Mouse (Mus musculus) frontal cortex, adult 2 months (tissue): ENCODE results near the gene Slc2a13. TPM values are rescaled to one million over a fixed set of nuclear protein-coding genes. Genes with fewer than 3 reads are reported as not detected.
A peak's percentile ranks its signal among the peaks of the same experiment; 100 is the strongest.

ENCODE experiments used
- DNase-seq, 2 experiments: peaks; one replicate each; pipeline ENCODE4 v3.0.0; 2022; ENCODE audit warnings: low spot score in 1 of 2; ENCODE audit errors: extremely low spot score in 1 of 2
- polyA plus RNA-seq: library from polyadenylated mRNA; depleted of rRNA; stranded (reverse); fragments of >200 nt; gene quantifications from 2 replicates; pipeline ENCODE4 v1.2.3, GENCODE M21; 2012

Gene Slc2a13
- polyA plus RNA-seq, 1 experiment, result 26.8 TPM

DNA sequence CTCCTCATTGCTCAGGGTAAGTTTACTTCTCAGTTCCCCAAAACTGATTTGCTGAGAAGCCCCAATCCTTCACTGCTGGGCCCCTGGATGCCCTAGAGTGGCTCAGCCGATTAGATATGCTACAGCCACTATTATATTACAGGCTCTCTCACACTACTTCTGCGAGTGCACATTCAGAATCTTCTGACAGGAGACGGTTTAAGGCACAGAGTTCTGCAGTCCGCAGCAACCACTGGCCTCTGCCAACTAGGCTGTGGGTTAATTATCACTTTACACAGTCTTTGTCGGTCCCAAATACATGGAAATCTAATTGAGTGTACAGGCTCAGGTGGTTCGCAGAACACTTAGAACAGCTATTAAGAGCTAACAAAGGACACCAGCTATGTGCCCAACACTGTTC is 69.8 kb downstream of the Slc2a13 start:
- DNase-seq, result no peak

- DNase-seq, result peak in 1 of 2 experiments; percentile 21
These were observed 70.4 kb downstream of the Slc2a13 start for GRCm38 (mm10) chr15:91502661-91503060.

GRCm38 (mm10) chr15:91502235-91502634 is 70.8 kb downstream of the Slc2a13 start:
- no peak for DNase-seq

DNA sequence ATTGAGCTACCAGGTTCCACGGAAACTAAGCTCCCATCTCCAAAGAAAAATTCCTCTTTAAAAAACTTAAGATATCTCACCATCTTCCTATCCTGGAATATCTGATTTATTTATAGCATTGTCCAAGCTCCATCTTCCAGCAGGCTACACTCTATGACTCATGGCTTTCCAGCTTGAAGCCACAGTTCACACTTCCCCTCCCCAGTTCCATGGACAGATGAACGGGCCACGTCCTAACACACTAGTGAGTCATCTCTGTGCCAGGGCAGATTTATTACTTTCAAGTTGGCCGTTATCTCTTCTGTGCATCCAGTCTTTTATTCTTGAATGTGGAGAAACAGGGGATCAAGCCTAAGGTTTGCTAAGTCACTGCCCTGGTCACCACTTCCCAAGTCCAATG is 78.0 kb downstream of the Slc2a13 start:
- peak; percentile 11 to 57 for DNase-seq

GRCm38 (mm10) chr15:91479924-91480615 is 93.0 kb downstream of the Slc2a13 start:
- DNase-seq, result no peak

DNA sequence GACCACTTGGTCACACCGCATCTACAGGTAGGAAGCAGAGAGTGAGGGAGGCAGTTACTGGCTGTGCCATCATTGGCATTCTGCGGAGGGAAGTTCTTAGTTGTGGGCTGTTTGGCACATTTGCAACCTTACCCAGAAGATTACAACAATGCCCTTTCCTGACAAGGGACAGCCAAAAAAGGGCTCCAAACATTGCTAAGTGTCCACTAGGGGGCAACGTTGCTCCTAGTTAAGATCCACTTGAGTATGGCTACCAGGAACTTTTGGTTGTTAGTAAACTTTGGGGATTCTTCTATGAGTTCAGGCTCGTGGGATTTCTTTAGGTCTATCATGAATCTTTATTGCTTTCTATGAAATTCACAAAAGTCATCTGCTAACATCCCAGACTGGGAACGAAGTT is 95.3 kb downstream of the Slc2a13 start:
- DNase-seq, result peak in 1 of 2 experiments; percentile 73

- DNase-seq, result peak in 1 of 2 experiments; percentile 15
These were observed 99.2 kb downstream of the Slc2a13 start for GRCm38 (mm10) chr15:91473690-91474409.

DNA sequence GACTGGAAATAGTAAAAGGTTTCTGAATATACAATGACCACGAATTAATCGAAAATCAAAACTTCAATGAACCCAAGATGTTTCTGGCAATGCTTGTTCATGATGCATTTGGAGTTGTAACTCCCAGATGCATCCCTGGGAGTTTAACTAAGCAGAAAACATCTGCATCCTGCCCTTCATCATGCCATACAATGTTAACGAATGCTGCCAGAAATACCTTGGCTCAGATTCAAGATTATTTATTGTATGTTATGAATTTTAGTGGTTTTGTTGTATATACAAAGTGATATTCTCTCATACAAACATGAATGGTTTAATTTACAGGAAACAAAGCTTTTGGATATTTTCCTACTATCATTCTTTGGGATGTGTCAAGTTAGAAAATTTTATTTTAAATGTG is 107.7 kb downstream of the Slc2a13 start:
- no peak for DNase-seq

DNA sequence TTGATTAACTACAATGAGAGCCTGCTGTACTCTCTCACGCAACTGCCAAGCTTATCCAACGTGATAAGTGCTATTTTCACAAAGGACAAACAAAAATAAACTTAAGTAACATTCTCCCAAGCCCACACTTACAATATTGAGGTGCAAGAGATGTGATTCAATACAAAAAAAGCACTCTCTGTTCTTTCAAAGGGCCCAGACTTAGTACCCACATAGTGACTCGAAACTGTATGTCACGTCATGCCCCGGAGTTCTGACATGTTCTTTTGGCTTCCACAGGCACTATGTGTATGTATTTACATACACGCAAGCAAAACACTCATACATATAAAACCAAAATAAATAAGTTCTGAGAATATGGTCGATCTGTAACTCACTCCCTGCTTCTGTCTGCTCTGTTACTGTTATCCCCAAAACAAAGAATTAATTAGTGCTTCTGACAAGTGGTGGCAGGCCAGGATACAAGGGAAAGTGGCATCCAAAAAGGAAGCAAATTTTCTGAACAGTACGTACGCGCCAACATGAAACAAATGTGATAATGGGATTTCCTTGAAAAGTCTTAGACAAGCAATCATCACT is 109.1 kb downstream of the Slc2a13 start:
- no peak for DNase-seq

DNA sequence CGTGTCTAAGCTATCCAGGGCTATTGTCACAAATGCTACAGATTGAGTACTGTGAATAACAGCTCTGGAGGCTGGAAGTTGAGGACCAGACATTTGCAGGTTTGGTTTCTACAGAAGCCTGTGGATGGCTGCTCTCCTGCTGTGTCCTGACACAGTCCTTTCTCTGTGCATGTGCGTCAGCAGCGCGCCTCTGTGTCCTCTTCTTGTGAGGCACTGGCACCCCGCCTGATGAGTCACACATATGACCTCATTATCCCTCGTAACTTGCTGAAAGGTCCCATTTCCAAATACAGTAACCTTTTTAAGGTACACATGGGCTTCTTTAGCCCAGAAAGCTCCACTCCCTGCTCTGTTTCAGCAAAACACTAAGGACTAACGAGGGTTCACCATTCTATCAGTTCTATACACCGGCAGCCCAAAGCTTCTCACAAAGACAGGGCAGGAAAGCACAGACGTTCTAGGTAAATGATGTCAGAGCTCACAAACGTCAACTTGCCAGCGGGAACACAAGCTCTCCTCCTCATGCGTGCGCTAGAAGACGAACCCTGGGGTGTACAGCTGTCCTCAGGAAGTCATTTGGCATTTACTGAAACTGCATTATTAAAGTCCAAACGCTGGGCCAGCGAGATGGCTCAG is 109.9 kb downstream of the Slc2a13 start:
- peak in 1 of 2 experiments; percentile 61 for DNase-seq

- no peak for DNase-seq
These were observed 111.1 kb downstream of the Slc2a13 start for GRCm38 (mm10) chr15:91461940-91462339.

GRCm38 (mm10) chr15:91457202-91457601 is 115.9 kb downstream of the Slc2a13 start:
- no peak for DNase-seq

GRCm38 (mm10) chr15:91445399-91445798 is 127.7 kb downstream of the Slc2a13 start:
- peak; percentile 58 to 73 for DNase-seq

DNA sequence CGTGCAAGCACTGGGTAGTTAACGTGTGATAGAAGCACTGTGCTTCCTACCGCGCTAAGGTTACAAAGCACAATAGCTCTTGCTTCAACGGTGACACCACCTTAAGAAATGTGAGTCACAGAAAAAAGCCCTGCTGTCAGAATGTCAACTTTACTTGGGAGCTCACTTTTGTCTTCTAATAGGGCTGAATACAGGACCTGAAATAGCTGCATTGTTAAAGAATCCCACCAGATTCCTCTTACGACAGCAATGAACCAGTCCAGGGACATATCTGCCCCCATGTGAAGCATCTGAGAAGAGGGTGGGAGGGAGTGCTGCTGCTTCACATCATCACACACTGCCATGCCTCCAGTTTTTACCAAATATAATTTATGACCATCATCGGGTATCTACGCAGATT is 129.6 kb downstream of the Slc2a13 start:
- peak; percentile 13 to 52 for DNase-seq

DNA sequence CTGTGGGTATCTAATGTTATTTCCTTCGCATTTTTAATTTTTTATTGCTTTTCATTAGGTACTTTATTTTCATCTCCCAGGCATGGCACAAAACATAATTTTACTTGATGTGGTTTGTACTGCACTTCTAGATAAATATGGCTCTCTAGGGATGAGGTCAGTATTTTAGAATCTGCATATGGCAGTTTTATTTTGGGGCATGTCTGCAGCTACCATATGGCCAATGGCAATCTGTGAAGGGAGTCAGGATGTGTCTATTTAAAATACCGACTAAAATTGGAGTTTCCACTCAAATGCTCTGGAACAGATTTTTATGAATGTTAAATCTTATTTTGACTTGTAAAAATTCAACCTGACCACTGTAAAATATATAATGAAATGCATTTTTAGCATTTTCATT is 133.2 kb downstream of the Slc2a13 start:
- peak; percentile 59 to 78 for DNase-seq

- DNase-seq, result no peak
These were observed 147.6 kb downstream of the Slc2a13 start for GRCm38 (mm10) chr15:91425426-91425825.

- DNase-seq, result no peak
These were observed 166.1 kb downstream of the Slc2a13 start for GRCm38 (mm10) chr15:91406979-91407378.

- no peak for DNase-seq
These were observed 177.9 kb downstream of the Slc2a13 start for GRCm38 (mm10) chr15:91395165-91395564.

- no peak for DNase-seq
These were observed 189.4 kb downstream of the Slc2a13 start for GRCm38 (mm10) chr15:91383694-91384093.

- DNase-seq, result no peak
These were observed 190.5 kb downstream of the Slc2a13 start for GRCm38 (mm10) chr15:91382606-91383005.

GRCm38 (mm10) chr15:91381864-91382263 is 191.2 kb downstream of the Slc2a13 start:
- DNase-seq, result no peak
